Mouse (Mus musculus): ENCODE measurements at regions not wholly inside any gene's neighbourhood (a gene's known extent, or its start where the extent isn't known, plus 50 kb on each side); places are given as distances from the start of the nearest gene placed in this dataset.
A peak's percentile ranks its signal among the peaks of the same experiment; 100 is the strongest.

DNA sequence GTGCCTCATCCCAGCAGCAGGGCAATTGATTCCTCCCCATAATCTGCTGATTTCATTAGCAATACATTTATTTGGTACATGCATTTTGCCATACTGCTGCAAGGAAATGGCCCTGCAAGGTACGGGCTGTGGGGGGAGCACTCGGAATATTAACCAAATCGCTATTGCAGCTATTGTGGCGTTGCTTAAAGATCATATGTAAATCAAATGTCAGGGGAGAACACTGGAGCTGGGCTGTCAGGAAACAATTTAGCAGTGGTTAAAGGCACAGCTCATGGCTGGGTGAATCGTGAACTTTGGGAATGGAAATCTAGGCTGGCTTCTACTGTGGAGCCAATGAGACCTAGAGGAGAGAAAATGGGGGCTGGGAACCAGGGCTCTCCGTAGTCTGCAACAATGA, 192.0 kb downstream of the Gm26897 start:
- no peak for TF ChIP-seq POLR2A (IDR thresholded peaks at IDR 0.05; ENCODE audit: low read depth, low read length)
- TF ChIP-seq CTCF (IDR thresholded peaks at IDR 0.05; ENCODE audit: extremely low read depth, insufficient read length, insufficient replicate concordance, low read depth, low read length), result no peak
- 68% methylated on average over 6 of the region's 6 CpGs for WGBS
- H3K4me3 ChIP-seq (ENCODE audit: low read depth, low read length), result no peak overlapping the region
- no peaks in the 10 kb centered on the region for H3K27me3 ChIP-seq (ENCODE audit: control insufficient read depth, insufficient read depth, low read length)
- H3K4me1 ChIP-seq (ENCODE audit: control insufficient read depth, insufficient read depth, insufficient read length, low read length), result no peaks in the 10 kb centered on the region
- no peak overlapping the region for H3K27ac ChIP-seq (ENCODE audit: insufficient read depth, low read depth, low read length)
- no peaks in the 10 kb centered on the region for H3K36me3 ChIP-seq (ENCODE audit: control insufficient read depth, insufficient read depth, low read length)

DNA sequence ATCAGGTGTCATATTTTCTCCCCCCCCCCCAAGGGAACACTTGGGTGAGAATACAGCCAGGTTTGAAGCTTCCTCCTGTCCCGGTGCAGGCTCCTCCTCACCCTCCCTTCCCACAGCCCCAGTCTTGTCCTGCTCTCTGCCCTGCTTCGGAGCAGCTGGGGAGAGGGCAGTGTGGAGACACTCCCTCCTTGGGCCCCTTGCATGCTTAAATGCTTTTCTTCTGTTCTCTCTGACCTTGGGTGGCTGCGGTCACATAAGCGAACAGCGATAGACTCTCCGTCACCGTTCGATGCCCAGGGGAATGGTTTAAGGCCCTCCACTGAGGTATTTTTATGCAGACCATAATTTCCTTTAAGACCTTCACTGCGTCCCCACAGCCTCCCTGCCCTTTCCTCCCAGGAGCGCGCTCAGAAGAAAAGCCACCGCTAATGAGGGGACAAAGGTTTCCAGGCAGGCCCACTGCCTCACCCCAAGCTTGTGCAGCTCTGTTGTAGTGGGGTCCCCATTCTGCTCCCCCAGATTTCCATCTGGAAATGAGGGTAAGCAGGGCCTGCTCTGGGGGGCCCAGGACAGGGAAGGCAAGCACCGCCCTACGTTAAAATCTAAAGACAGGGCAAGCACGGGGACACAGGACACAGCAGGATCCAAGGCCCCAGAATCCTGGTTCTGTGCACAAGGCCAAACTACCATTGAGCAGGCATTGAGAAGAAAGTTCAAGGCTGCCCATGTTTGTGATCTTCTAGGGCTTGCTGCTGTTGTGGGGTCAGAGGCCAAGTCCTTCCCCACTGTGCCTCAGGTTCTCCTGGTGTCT, 195.7 kb downstream of the Gm26897 start:
- no peak overlapping the region for H3K4me3 ChIP-seq (ENCODE audit: low read depth, low read length)
- H3K36me3 ChIP-seq (ENCODE audit: control insufficient read depth, insufficient read depth, low read length), result no peaks in the 10 kb centered on the region
- TF ChIP-seq POLR2A (IDR thresholded peaks at IDR 0.05; ENCODE audit: low read depth, low read length) (no peak), CTCF (IDR thresholded peaks at IDR 0.05; ENCODE audit: extremely low read depth, insufficient read length, insufficient replicate concordance, low read depth, low read length) (no peak)
- no peaks in the 10 kb centered on the region for H3K4me1 ChIP-seq (ENCODE audit: control insufficient read depth, insufficient read depth, insufficient read length, low read length)
- 34% methylated on average over 15 of the region's 15 CpGs for WGBS
- H3K27me3 ChIP-seq (ENCODE audit: control insufficient read depth, insufficient read depth, low read length), result no peaks in the 10 kb centered on the region
- H3K27ac ChIP-seq (ENCODE audit: insufficient read depth, low read depth, low read length), result no peak overlapping the region

DNA sequence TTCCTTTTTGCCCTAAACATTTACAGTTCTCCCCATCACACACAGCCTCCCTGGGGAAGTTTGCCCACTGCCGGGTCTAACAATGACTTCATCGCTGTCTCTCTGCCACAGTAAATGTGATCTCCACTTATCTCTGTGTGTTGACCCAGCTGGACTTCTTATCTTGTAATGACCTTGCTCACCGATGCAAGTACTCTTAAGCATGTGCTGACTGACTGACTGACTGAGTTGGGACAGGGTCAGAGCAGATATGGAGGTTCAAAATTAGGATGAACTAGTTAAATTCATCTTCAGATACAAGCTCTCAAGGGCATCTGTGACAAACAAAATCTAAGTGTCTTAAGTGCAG, 196.2 kb downstream of the Gm26897 start:
- H3K27me3 ChIP-seq (ENCODE audit: control insufficient read depth, insufficient read depth, low read length), result no peaks in the 10 kb centered on the region
- H3K4me3 ChIP-seq (ENCODE audit: low read depth, low read length), result no peak overlapping the region
- H3K27ac ChIP-seq (ENCODE audit: insufficient read depth, low read depth, low read length), result no peak overlapping the region
- H3K4me1 ChIP-seq (ENCODE audit: control insufficient read depth, insufficient read depth, insufficient read length, low read length), result no peaks in the 10 kb centered on the region
- WGBS, result 25% methylated on average over 3 of the region's 3 CpGs
- no peak for TF ChIP-seq POLR2A (IDR thresholded peaks at IDR 0.05; ENCODE audit: low read depth, low read length)
- TF ChIP-seq CTCF (IDR thresholded peaks at IDR 0.05; ENCODE audit: extremely low read depth, insufficient read length, insufficient replicate concordance, low read depth, low read length), result no peak
- H3K36me3 ChIP-seq (ENCODE audit: control insufficient read depth, insufficient read depth, low read length), result no peaks in the 10 kb centered on the region

DNA sequence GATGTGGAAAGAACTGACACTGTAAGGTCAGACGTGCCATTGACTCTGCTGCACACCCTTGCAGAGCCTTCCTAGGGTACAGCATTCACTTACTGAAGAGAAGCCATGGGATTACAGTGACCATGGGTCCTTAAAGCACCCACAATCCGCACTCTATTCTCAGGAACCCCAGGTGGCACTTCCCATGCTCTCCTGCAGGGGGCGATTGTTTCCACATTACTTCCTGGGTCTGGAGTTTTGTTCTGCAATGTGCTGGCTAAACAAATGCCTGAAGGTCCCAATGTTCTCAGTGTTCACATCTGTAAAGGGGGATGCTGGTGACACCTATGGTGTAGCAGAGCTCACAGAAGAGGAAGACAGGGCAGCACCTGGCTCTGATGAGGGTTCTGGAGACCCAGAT, 198.0 kb downstream of the Gm26897 start:
- no peaks in the 10 kb centered on the region for H3K36me3 ChIP-seq (ENCODE audit: control insufficient read depth, insufficient read depth, low read length)
- 70% methylated on average over 3 of the region's 3 CpGs for WGBS
- no peaks in the 10 kb centered on the region for H3K4me1 ChIP-seq (ENCODE audit: control insufficient read depth, insufficient read depth, insufficient read length, low read length)
- TF ChIP-seq CTCF (IDR thresholded peaks at IDR 0.05; ENCODE audit: extremely low read depth, insufficient read length, insufficient replicate concordance, low read depth, low read length), result peak; percentile 44; the same call in 1 of the 2 replicates
- TF ChIP-seq POLR2A (IDR thresholded peaks at IDR 0.05; ENCODE audit: low read depth, low read length), result no peak
- H3K4me3 ChIP-seq (ENCODE audit: low read depth, low read length), result no peak overlapping the region
- no peak overlapping the region for H3K27ac ChIP-seq (ENCODE audit: insufficient read depth, low read depth, low read length)
- no peaks in the 10 kb centered on the region for H3K27me3 ChIP-seq (ENCODE audit: control insufficient read depth, insufficient read depth, low read length)

DNA sequence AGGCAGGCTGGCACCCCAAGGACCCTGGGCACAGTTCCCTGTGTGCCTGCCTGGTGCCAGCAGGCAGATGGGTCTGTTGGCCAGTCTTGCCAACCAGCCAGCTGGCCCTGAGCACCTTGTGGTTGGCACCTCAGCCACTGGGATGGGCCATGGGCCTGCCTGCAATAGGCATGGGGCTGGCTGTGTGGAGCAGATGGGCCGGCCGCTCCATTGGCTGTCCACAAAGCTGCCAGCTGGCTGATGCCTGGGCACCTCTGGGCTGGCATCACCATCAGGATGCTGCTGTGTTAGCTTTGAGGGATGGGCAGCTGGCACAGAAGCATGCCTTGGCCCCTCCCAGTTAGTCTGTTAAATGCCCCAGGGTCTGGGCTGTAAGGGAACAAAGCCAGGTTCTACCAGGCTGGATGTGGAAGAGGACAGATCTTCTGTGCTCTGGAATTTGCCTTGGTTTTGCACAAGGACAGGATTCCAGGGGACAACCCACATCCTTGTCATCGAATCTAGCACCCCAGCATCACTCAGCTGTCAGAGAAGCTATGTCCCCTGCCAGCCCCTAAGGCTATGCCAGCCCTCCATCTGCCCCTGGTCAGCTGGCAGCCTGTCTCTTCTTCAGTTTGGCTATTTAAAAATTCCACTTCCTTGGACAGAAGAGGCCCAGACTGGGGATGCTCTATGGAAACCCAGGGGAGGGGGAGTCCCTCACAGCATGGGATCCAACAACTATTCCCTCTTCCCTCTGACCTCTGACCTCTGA, 201.8 kb downstream of the Gm26897 start:
- H3K4me3 ChIP-seq (ENCODE audit: low read depth, low read length), result no peak overlapping the region
- H3K4me1 ChIP-seq (ENCODE audit: control insufficient read depth, insufficient read depth, insufficient read length, low read length), result no peaks in the 10 kb centered on the region
- no peak overlapping the region for H3K27ac ChIP-seq (ENCODE audit: insufficient read depth, low read depth, low read length)
- 67% methylated on average over 3 of the region's 3 CpGs for WGBS
- TF ChIP-seq POLR2A (IDR thresholded peaks at IDR 0.05; ENCODE audit: low read depth, low read length), result no peak
- TF ChIP-seq CTCF (IDR thresholded peaks at IDR 0.05; ENCODE audit: extremely low read depth, insufficient read length, insufficient replicate concordance, low read depth, low read length), result no peak
- H3K27me3 ChIP-seq (ENCODE audit: control insufficient read depth, insufficient read depth, low read length), result no peaks in the 10 kb centered on the region
- H3K36me3 ChIP-seq (ENCODE audit: control insufficient read depth, insufficient read depth, low read length), result no peaks in the 10 kb centered on the region

DNA sequence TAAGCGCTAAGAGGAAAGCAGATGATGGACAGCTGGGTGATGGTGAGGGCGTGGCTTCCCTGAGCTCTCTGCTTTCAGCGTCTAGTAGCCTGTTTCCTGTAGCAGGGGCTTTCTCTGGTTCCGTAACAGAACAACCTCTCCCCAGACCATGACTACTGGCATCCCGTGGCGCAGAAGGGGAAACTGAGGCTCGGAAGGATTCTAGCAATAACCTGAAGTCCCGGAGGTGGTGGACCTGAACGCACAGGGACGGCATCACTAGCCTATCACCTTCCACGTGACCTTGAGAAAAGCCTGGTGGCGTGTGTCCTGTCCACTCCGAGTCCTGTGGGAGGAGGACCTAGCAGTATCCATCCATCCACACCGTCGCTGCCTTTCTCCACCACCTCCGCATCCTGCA, 208.1 kb downstream of the Gm26897 start:
- TF ChIP-seq POLR2A (IDR thresholded peaks at IDR 0.05; ENCODE audit: low read depth, low read length), result no peak
- TF ChIP-seq CTCF (IDR thresholded peaks at IDR 0.05; ENCODE audit: extremely low read depth, insufficient read length, insufficient replicate concordance, low read depth, low read length), result no peak
- no peak overlapping the region for H3K27ac ChIP-seq (ENCODE audit: insufficient read depth, low read depth, low read length)
- 77% methylated on average over 16 of the region's 16 CpGs for WGBS

DNA sequence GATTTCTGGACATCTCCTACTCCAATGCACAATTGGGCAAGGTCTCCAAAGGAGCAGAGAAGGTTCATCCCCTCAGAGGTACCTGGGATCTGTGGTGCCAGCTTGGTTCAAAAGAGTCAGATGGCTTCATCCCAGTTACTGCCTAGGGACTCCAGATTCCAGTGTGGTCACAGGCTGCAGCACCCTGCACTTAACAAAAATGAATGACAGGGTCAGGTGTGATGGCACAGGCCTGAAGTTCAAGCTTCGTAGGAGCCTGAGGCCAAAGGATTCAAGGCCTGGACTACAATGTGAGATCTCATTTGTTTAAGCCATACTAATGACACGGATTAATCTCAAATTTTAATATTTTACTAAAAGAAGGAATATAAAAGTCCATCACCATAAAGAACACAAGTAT, 209.1 kb downstream of the Gm26897 start:
- 91% methylated on average over 2 of the region's 2 CpGs for WGBS
- Histone ChIP-seq H3K27ac (ENCODE audit: insufficient read depth, low read depth, low read length) (no peak overlapping the region), H3K36me3 (ENCODE audit: control insufficient read depth, insufficient read depth, low read length) (no peaks in the 10 kb centered on the region), H3K4me1 (ENCODE audit: control insufficient read depth, insufficient read depth, insufficient read length, low read length) (no peaks in the 10 kb centered on the region), H3K27me3 (ENCODE audit: control insufficient read depth, insufficient read depth, low read length) (no peaks in the 10 kb centered on the region), H3K4me3 (ENCODE audit: low read depth, low read length) (no peak overlapping the region)
- TF ChIP-seq POLR2A (IDR thresholded peaks at IDR 0.05; ENCODE audit: low read depth, low read length) (no peak), CTCF (IDR thresholded peaks at IDR 0.05; ENCODE audit: extremely low read depth, insufficient read length, insufficient replicate concordance, low read depth, low read length) (no peak)

More for the DNA sequence above, 208.1 kb downstream of the Gm26897 start:
- H3K27me3 ChIP-seq (ENCODE audit: control insufficient read depth, insufficient read depth, low read length), result no peaks in the 10 kb centered on the region
- no peaks in the 10 kb centered on the region for H3K36me3 ChIP-seq (ENCODE audit: control insufficient read depth, insufficient read depth, low read length)
- H3K4me1 ChIP-seq (ENCODE audit: control insufficient read depth, insufficient read depth, insufficient read length, low read length), result no peaks in the 10 kb centered on the region
- no peak overlapping the region for H3K4me3 ChIP-seq (ENCODE audit: low read depth, low read length)

Measured in small intestine, adult 2 months (tissue).